Mouse (Mus musculus) CD4-positive, CD25-positive, alpha-beta regulatory T cell, adult 2 months (primary cell): ENCODE measurements around the gene Lrrc73.

Source experiments
- DNase-seq: peaks from one replicate; pipeline ENCODE4 v3.0.0-alpha.2; 2012; ENCODE audit warnings: low read depth, low spot score

The Lrrc73 gene

GRCm38 (mm10) chr17:46253452-46254084 lies at the start of gene Lrrc73:
Lrrc73 (plus strand) TSS chr17:46253531.
- DNase-seq: peak; percentile 95

- no peak for DNase-seq
Observed at GRCm38 (mm10) chr17:46206676-46207075, 46.7 kb upstream of the Lrrc73 start.

GRCm38 (mm10) chr17:46210550-46210949 lies 42.8 kb upstream of the Lrrc73 start:
- DNase-seq: no peak

- no peak for DNase-seq
Observed at GRCm38 (mm10) chr17:46221601-46222000, 31.7 kb upstream of the Lrrc73 start.

- no peak for DNase-seq
Observed at GRCm38 (mm10) chr17:46227576-46227975, 25.8 kb upstream of the Lrrc73 start.

- DNase-seq: no peak
Observed at GRCm38 (mm10) chr17:46236067-46236466, 17.3 kb upstream of the Lrrc73 start.

- no peak for DNase-seq
Observed at GRCm38 (mm10) chr17:46237079-46237478, 16.3 kb upstream of the Lrrc73 start.

GRCm38 (mm10) chr17:46237480-46237879 lies 15.9 kb upstream of the Lrrc73 start:
- DNase-seq: no peak

- no peak for DNase-seq
Observed at GRCm38 (mm10) chr17:46239516-46240114, 13.7 kb upstream of the Lrrc73 start.

GRCm38 (mm10) chr17:46241471-46241870 lies 11.9 kb upstream of the Lrrc73 start:
- no peak for DNase-seq

- no peak for DNase-seq
Observed at GRCm38 (mm10) chr17:46242274-46242673, 11.1 kb upstream of the Lrrc73 start.

- no peak for DNase-seq
Observed at GRCm38 (mm10) chr17:46242993-46243392, 10.3 kb upstream of the Lrrc73 start.

- DNase-seq: no peak
Observed at GRCm38 (mm10) chr17:46243624-46244023, 9.7 kb upstream of the Lrrc73 start.

- no peak for DNase-seq
Observed at GRCm38 (mm10) chr17:46244579-46244978, 8.8 kb upstream of the Lrrc73 start.

GRCm38 (mm10) chr17:46247512-46248188 lies 5.7 kb upstream of the Lrrc73 start, which contains the start of the genes Polr1c and Yipf3:
Polr1c (minus strand) TSS chr17:46248054.
Yipf3 (plus strand) TSS chr17:46248080.
- DNase-seq: peak; percentile 95

- no peak for DNase-seq
Observed at GRCm38 (mm10) chr17:46248189-46248522, 5.2 kb upstream of the Lrrc73 start.

- peak; percentile 59 for DNase-seq
Observed at GRCm38 (mm10) chr17:46251174-46251573, 2.2 kb upstream of the Lrrc73 start.

- peak; percentile 70 for DNase-seq
Observed at GRCm38 (mm10) chr17:46252571-46253451, 520 bp upstream of the Lrrc73 start.

- DNase-seq: no peak
Observed at GRCm38 (mm10) chr17:46254106-46254505, 775 bp downstream of the Lrrc73 start.

- DNase-seq: no peak
Observed at GRCm38 (mm10) chr17:46255147-46255546, 1.8 kb downstream of the Lrrc73 start.

- DNase-seq: no peak
Observed at GRCm38 (mm10) chr17:46258279-46259053, 5.1 kb downstream of the Lrrc73 start.
